Mouse (Mus musculus) heart, embryonic 12.5 days (tissue): ENCODE measurements around the gene Rfx8. TPM values are rescaled to one million over a fixed set of nuclear protein-coding genes. Genes with fewer than 3 reads are reported as not detected.
A peak's percentile ranks its signal among the peaks of the same experiment; 100 is the strongest.

Source experiments
- ATAC-seq: fragments of 200-750 bp; cut with Nextera tagmentation; 2 replicates; pipeline ENCODE4 v1.8.0; 2017; ENCODE audit warnings: moderate TSS enrichment, moderate library complexity; ENCODE audit not compliant: insufficient number of reproducible peaks, low FRiP score
- H3K27ac ChIP-seq: fragments of 300-500 bp; sonication (generic); 2 replicates; pipeline ENCODE4 v1.5.1; 2016; ENCODE audit warnings: mild to moderate bottlenecking, moderate library complexity; ENCODE audit not compliant: poor library complexity, severe bottlenecking
- H3K27me3 ChIP-seq: fragments of 300-500 bp; sonication (generic); replicated peaks from 2 replicates; pipeline ENCODE4 v1.6.1; 2016; ENCODE audit warnings: mild to moderate bottlenecking, moderate library complexity
- H3K36me3 ChIP-seq: fragments of 300-500 bp; sonication (generic); 2 replicates; pipeline ENCODE4 v1.6.1; 2016; ENCODE audit warnings: mild to moderate bottlenecking, moderate library complexity
- H3K4me1 ChIP-seq: fragments of 300-500 bp; sonication (generic); replicated peaks from 2 replicates; pipeline ENCODE4 v1.6.1; 2016; ENCODE audit warnings: mild to moderate bottlenecking
- H3K4me2 ChIP-seq: fragments of 300-500 bp; sonication (generic); 2 replicates; pipeline ENCODE4 v1.6.1; 2016; ENCODE audit warnings: mild to moderate bottlenecking, moderate library complexity
- H3K4me3 ChIP-seq: fragments of 300-500 bp; sonication (generic); 2 replicates; pipeline ENCODE4 v1.5.1; 2016; ENCODE audit warnings: mild to moderate bottlenecking
- H3K9ac ChIP-seq: fragments of 300-500 bp; sonication (generic); 2 replicates; pipeline ENCODE4 v1.6.1; 2016; ENCODE audit warnings: mild to moderate bottlenecking, moderate library complexity
- H3K9me3 ChIP-seq: fragments of 300-500 bp; sonication (generic); replicated peaks from 2 replicates; pipeline ENCODE4 v1.6.1; 2016; ENCODE audit warnings: mild to moderate bottlenecking, moderate library complexity
- WGBS: fragments of 180-500 bp; shearing (Covaris S2); methylation state at CpG from one replicate; pipeline ENCODE4 v1.1.7; 2016; 5-methylcytosine and 5-hydroxymethylcytosine counted together
- polyA plus RNA-seq: library from polyadenylated mRNA; unstranded; fragments of >200 nt; fragmentation: Nextera tagmentation; extraction: Ambion mirVana; gene quantifications from 2 replicates; pipeline ENCODE4 v1.2.1, GENCODE M21; 2016

Rfx8 gene
- polyA plus RNA-seq, result 0.69 and 1.2 TPM in 2 replicates

GRCm38 (mm10) chr1:39720632-39721350 lies at the start of gene Rfx8:
TSS of gene Rfx8 (minus strand) at chr1:39720997.
- peak; percentile 61 for ATAC-seq
- Histone ChIP-seq H3K4me3 (peak within 1 kb of the TSS; percentile 79), H3K4me1 (peaks cover 18% of the 10 kb centered on the region), H3K36me3 (no peaks in the 10 kb centered on the region), H3K27ac (peak within 1 kb of the TSS; percentile 86), H3K4me2 (peak within 1 kb of the TSS; percentile 96), H3K9me3 (no peaks in the 10 kb centered on the region), H3K27me3 (no peaks in the 10 kb centered on the region), H3K9ac (peak within 1 kb of the TSS; percentile 86)
- WGBS, result 3% methylated on average over 42 of the region's 42 CpGs

GRCm38 (mm10) chr1:39770436-39770835 lies 49.6 kb upstream of the Rfx8 start:
- Histone ChIP-seq H3K36me3 (no peaks in the 10 kb centered on the region), H3K4me1 (peaks cover 10% of the 10 kb centered on the region), H3K4me2 (no peak overlapping the region), H3K27me3 (no peaks in the 10 kb centered on the region), H3K9ac (no peak overlapping the region), H3K4me3 (no peak overlapping the region), H3K9me3 (no peaks in the 10 kb centered on the region), H3K27ac (no peak overlapping the region)
- ATAC-seq, result no peak
- WGBS, result 58% methylated on average over 5 of the region's 5 CpGs

- no peak overlapping the region for H3K27ac ChIP-seq
- H3K9me3 ChIP-seq, result no peaks in the 10 kb centered on the region
- peaks cover 10% of the 10 kb centered on the region for H3K4me1 ChIP-seq
- H3K27me3 ChIP-seq, result no peaks in the 10 kb centered on the region
- WGBS, result 79% methylated on average over 3 of the region's 3 CpGs
- no peak overlapping the region for H3K9ac ChIP-seq
- H3K36me3 ChIP-seq, result no peaks in the 10 kb centered on the region
- no peak overlapping the region for H3K4me3 ChIP-seq
- no peak overlapping the region for H3K4me2 ChIP-seq
- ATAC-seq, result no peak
Measured at GRCm38 (mm10) chr1:39768017-39768416, 47.2 kb upstream of the Rfx8 start.

GRCm38 (mm10) chr1:39765854-39766493 lies 45.2 kb upstream of the Rfx8 start:
- Histone ChIP-seq H3K36me3 (no peaks in the 10 kb centered on the region), H3K27ac (no peak overlapping the region), H3K9me3 (no peaks in the 10 kb centered on the region), H3K4me2 (no peak overlapping the region), H3K27me3 (no peaks in the 10 kb centered on the region), H3K4me3 (no peak overlapping the region), H3K4me1 (peaks cover 12% of the 10 kb centered on the region), H3K9ac (no peak overlapping the region)
- no peak; the same call in 1 of the 2 replicates for ATAC-seq
- WGBS, result 49% methylated on average over 7 of the region's 7 CpGs

- H3K4me3 ChIP-seq, result peak overlapping the region; percentile 33
- H3K4me1 ChIP-seq, result peaks cover 38% of the 10 kb centered on the region
- H3K36me3 ChIP-seq, result no peaks in the 10 kb centered on the region
- H3K9me3 ChIP-seq, result no peaks in the 10 kb centered on the region
- H3K27me3 ChIP-seq, result no peaks in the 10 kb centered on the region
- peak overlapping the region; percentile 73 for H3K4me2 ChIP-seq
- peak overlapping the region; percentile 92 for H3K27ac ChIP-seq
- WGBS, result 4% methylated on average over 10 of the region's 10 CpGs
- peak; percentile 77; the same call in 1 of the 2 replicates for ATAC-seq
- peak overlapping the region; percentile 42 for H3K9ac ChIP-seq
Measured at GRCm38 (mm10) chr1:39762025-39762370, 41.2 kb upstream of the Rfx8 start.

- peak overlapping the region; percentile 42 for H3K9ac ChIP-seq
- peak overlapping the region; percentile 73 for H3K4me2 ChIP-seq
- H3K9me3 ChIP-seq, result no peaks in the 10 kb centered on the region
- no peaks in the 10 kb centered on the region for H3K36me3 ChIP-seq
- 5% methylated on average over 22 of the region's 22 CpGs for WGBS
- H3K27me3 ChIP-seq, result no peaks in the 10 kb centered on the region
- ATAC-seq, result peak; percentile 33; the same call in 1 of the 2 replicates
- peak overlapping the region; percentile 33 for H3K4me3 ChIP-seq
- peaks cover 39% of the 10 kb centered on the region for H3K4me1 ChIP-seq
- H3K27ac ChIP-seq, result peak overlapping the region; percentile 92
Measured at GRCm38 (mm10) chr1:39761211-39762024, 40.6 kb upstream of the Rfx8 start.

GRCm38 (mm10) chr1:39760181-39760715 lies 39.5 kb upstream of the Rfx8 start:
- Histone ChIP-seq H3K4me1 (peaks cover 35% of the 10 kb centered on the region), H3K27ac (no peak overlapping the region), H3K4me2 (no peak overlapping the region), H3K4me3 (no peak overlapping the region), H3K27me3 (no peaks in the 10 kb centered on the region), H3K9ac (no peak overlapping the region), H3K9me3 (no peaks in the 10 kb centered on the region), H3K36me3 (no peaks in the 10 kb centered on the region)
- 76% methylated on average over 6 of the region's 6 CpGs for WGBS
- no peak for ATAC-seq

GRCm38 (mm10) chr1:39759231-39760175 lies 38.7 kb upstream of the Rfx8 start:
- WGBS, result 26% methylated on average over 9 of the region's 9 CpGs
- Histone ChIP-seq H3K9ac (no peak overlapping the region), H3K27ac (0 out of 2 replicates have a peak overlapping the region, but pooled peaks have one; percentile 10), H3K27me3 (no peaks in the 10 kb centered on the region), H3K9me3 (no peaks in the 10 kb centered on the region), H3K4me2 (no peak overlapping the region), H3K36me3 (no peaks in the 10 kb centered on the region), H3K4me1 (peaks cover 38% of the 10 kb centered on the region), H3K4me3 (no peak overlapping the region)
- no peak for ATAC-seq

- WGBS, result 70% methylated on average over 9 of the region's 9 CpGs
- Histone ChIP-seq H3K27ac (no peak overlapping the region), H3K9me3 (no peaks in the 10 kb centered on the region), H3K4me3 (no peak overlapping the region), H3K9ac (no peak overlapping the region), H3K4me2 (no peak overlapping the region), H3K36me3 (no peaks in the 10 kb centered on the region), H3K4me1 (peaks cover 45% of the 10 kb centered on the region), H3K27me3 (no peaks in the 10 kb centered on the region)
- ATAC-seq, result no peak
Measured at GRCm38 (mm10) chr1:39758244-39758643, 37.4 kb upstream of the Rfx8 start.

GRCm38 (mm10) chr1:39756952-39757351 lies 36.2 kb upstream of the Rfx8 start:
- ATAC-seq, result no peak
- 83% methylated on average over 11 of the region's 11 CpGs for WGBS
- no peak overlapping the region for H3K27ac ChIP-seq
- no peaks in the 10 kb centered on the region for H3K36me3 ChIP-seq
- H3K27me3 ChIP-seq, result no peaks in the 10 kb centered on the region
- no peak overlapping the region for H3K4me3 ChIP-seq
- peaks cover 45% of the 10 kb centered on the region for H3K4me1 ChIP-seq
- H3K9me3 ChIP-seq, result no peaks in the 10 kb centered on the region
- H3K9ac ChIP-seq, result no peak overlapping the region
- H3K4me2 ChIP-seq, result no peak overlapping the region
